Mouse (Mus musculus) intestine, embryonic 16.5 days (tissue): ENCODE results near the gene Adamts15. TPM values are rescaled to one million over a fixed set of nuclear protein-coding genes. Genes with fewer than 3 reads are reported as not detected.

ENCODE experiments used
- ATAC-seq: fragments of 200-750 bp; cut with Nextera tagmentation; 2 replicates; pipeline ENCODE4 v1.8.0; 2017; ENCODE audit warnings: moderate TSS enrichment, moderate library complexity
- H3K27ac ChIP-seq: fragments of 300-500 bp; sonication (generic); 2 replicates; pipeline ENCODE4 v1.5.1; 2014; ENCODE audit warnings: mild to moderate bottlenecking, low read length
- H3K27me3 ChIP-seq: fragments of 300-500 bp; sonication (generic); replicated peaks from 2 replicates; pipeline ENCODE4 v1.6.1; 2014; ENCODE audit warnings: low read length, control low read depth, mixed read lengths; ENCODE audit not compliant: control insufficient read depth, insufficient read depth
- H3K36me3 ChIP-seq: fragments of 300-500 bp; sonication (generic); 2 replicates; pipeline ENCODE4 v1.6.1; 2014; ENCODE audit warnings: low read length, control low read depth; ENCODE audit not compliant: control insufficient read depth, insufficient read depth
- H3K4me1 ChIP-seq: fragments of 300-500 bp; sonication (generic); 2 replicates; pipeline ENCODE4 v1.6.1; 2014; ENCODE audit warnings: low read length, control low read depth, mixed read lengths; ENCODE audit not compliant: control insufficient read depth, insufficient read depth
- H3K4me2 ChIP-seq: fragments of 300-500 bp; sonication (generic); 2 replicates; pipeline ENCODE4 v1.6.1; 2014; ENCODE audit warnings: low read depth, low read length, control low read depth
- H3K4me3 ChIP-seq: fragments of 300-500 bp; sonication (generic); 2 replicates; pipeline ENCODE4 v1.5.1; 2014; ENCODE audit warnings: mild to moderate bottlenecking, low read length
- H3K9ac ChIP-seq: fragments of 300-500 bp; sonication (generic); 2 replicates; pipeline ENCODE4 v1.6.1; 2014; ENCODE audit warnings: low read depth, low read length
- H3K9me3 ChIP-seq: fragments of 300-500 bp; sonication (generic); 2 replicates; pipeline ENCODE4 v1.6.1; 2016; ENCODE audit warnings: low read length, control low read depth; ENCODE audit not compliant: control insufficient read depth
- WGBS: fragments of 180-500 bp; shearing (Covaris S2); extraction: QIAGEN DNeasy Blood & Tissue Kit; methylation state at CpG from one replicate; pipeline ENCODE4 v1.1.7; 2014; 5-methylcytosine and 5-hydroxymethylcytosine counted together
- polyA plus RNA-seq: library from polyadenylated mRNA; unstranded; fragments of >200 nt; fragmentation: Nextera tagmentation; extraction: Ambion mirVana; gene quantifications from 2 replicates; pipeline ENCODE4 v1.2.1, GENCODE M21; 2015

Gene Adamts15
- polyA plus RNA-seq, result 3.8 TPM in 2 replicates

GRCm38 (mm10) chr9:30922197-30922894 lies at the start of gene Adamts15:
Gene Adamts15, minus strand, starts transcription at chr9:30922452.
- ATAC-seq, result peak; percentile 90
- peak within 1 kb of the TSS; percentile 62 for H3K9ac ChIP-seq
- H3K36me3 ChIP-seq, result no peaks in the 10 kb centered on the region
- H3K4me2 ChIP-seq, result peak within 1 kb of the TSS; percentile 94
- WGBS, result 1% methylated on average over 47 of the region's 47 CpGs
- H3K4me1 ChIP-seq, result peaks cover 13% of the 10 kb centered on the region; the same call in 1 of the 2 replicates
- peak within 1 kb of the TSS; percentile 61 for H3K4me3 ChIP-seq
- H3K27ac ChIP-seq, result peak within 1 kb of the TSS; percentile 18
- no peaks in the 10 kb centered on the region for H3K9me3 ChIP-seq
- peaks cover 33% of the 10 kb centered on the region for H3K27me3 ChIP-seq

- Histone ChIP-seq H3K4me1 (0 out of 2 replicates have a peak, but pooled peaks cover 4% of the 10 kb centered on the region), H3K27me3 (no peaks in the 10 kb centered on the region), H3K4me2 (no peak overlapping the region), H3K9me3 (no peaks in the 10 kb centered on the region), H3K9ac (no peak overlapping the region), H3K4me3 (no peak overlapping the region), H3K27ac (no peak overlapping the region), H3K36me3 (no peaks in the 10 kb centered on the region)
- no peak for ATAC-seq
- WGBS, result 52% methylated on average over 4 of the region's 4 CpGs
Observed at GRCm38 (mm10) chr9:30971967-30972366, 49.7 kb upstream of the Adamts15 start.

- Histone ChIP-seq H3K36me3 (no peaks in the 10 kb centered on the region), H3K4me3 (no peak overlapping the region), H3K4me1 (0 out of 2 replicates have a peak, but pooled peaks cover 6% of the 10 kb centered on the region), H3K27me3 (no peaks in the 10 kb centered on the region), H3K9me3 (no peaks in the 10 kb centered on the region), H3K9ac (no peak overlapping the region), H3K4me2 (no peak overlapping the region), H3K27ac (no peak overlapping the region)
- ATAC-seq, result no peak
- WGBS, result 51% methylated on average over 3 of the region's 3 CpGs
Observed at GRCm38 (mm10) chr9:30970001-30970400, 47.7 kb upstream of the Adamts15 start.

DNA sequence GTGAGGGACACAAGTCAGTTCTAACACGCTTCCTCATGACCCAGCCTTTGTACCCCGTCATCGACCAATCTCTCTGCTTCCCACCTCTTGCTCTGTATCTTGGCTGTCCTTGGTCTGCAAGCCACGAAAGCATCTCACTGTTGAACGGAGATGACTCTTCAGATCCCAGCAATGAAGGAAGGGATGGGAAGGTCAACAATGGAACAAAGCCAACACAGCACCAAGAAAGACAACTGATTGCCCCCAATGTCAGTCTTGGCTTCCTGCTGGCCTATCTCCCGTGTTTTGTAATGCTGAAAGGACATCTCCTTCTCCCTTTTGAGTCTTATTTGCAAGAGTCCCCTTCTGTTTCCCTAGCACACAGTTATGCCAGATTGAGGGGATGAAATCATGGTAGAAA lies 45.9 kb upstream of the Adamts15 start:
- Histone ChIP-seq H3K9ac (no peak overlapping the region), H3K4me2 (no peak overlapping the region), H3K9me3 (no peaks in the 10 kb centered on the region), H3K27ac (no peak overlapping the region), H3K27me3 (no peaks in the 10 kb centered on the region), H3K36me3 (no peaks in the 10 kb centered on the region), H3K4me3 (no peak overlapping the region), H3K4me1 (0 out of 2 replicates have a peak, but pooled peaks cover 6% of the 10 kb centered on the region)
- 82% methylated on average over 6 of the region's 6 CpGs for WGBS
- no peak for ATAC-seq

DNA sequence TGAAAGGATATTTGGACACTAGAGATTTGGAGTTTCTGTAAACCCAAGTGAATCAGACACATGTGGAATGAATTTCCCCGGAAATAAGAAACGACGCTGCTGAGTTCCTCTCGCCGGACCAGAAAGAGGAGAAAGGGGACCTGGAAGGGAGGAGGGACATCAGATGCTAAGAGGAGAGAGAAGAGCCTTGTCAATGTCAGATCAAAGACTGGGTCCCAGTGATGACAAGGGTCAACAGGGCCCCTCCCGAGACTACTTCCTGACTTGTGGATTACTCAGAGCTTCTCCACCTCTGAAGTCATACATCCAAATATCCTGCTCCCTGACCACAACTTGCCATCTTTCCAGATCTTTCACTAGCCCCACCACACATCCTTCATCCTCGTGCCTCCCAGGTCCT lies 44.6 kb upstream of the Adamts15 start:
- H3K36me3 ChIP-seq, result no peaks in the 10 kb centered on the region
- 0 out of 2 replicates have a peak, but pooled peaks cover 3% of the 10 kb centered on the region for H3K4me1 ChIP-seq
- H3K4me3 ChIP-seq, result no peak overlapping the region
- ATAC-seq, result no peak
- 46% methylated on average over 7 of the region's 7 CpGs for WGBS
- no peak overlapping the region for H3K27ac ChIP-seq
- H3K9ac ChIP-seq, result no peak overlapping the region
- no peaks in the 10 kb centered on the region for H3K27me3 ChIP-seq
- no peaks in the 10 kb centered on the region for H3K9me3 ChIP-seq
- no peak overlapping the region for H3K4me2 ChIP-seq

DNA sequence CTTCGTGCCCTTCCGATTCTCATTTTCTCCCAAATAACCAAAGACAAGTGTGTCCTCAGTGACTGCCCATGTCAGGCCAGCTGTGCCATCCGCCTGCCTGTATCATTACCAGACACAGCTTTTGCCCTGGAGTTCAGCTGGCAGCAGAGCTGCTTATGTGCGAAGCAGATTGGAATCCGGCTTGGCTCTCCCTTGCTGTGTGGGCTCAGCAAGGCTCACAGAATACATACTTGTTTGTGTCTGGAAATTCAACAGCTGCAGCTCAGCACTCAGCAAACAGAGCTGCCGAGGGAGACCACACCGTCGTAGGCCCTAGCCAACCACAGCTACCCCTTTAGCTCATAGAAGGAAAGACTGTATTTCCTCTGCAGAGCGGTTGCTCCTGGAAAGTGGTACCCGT lies 42.4 kb upstream of the Adamts15 start:
- Histone ChIP-seq H3K27me3 (no peaks in the 10 kb centered on the region), H3K9ac (no peak overlapping the region), H3K27ac (peak overlapping the region; percentile 45), H3K9me3 (no peaks in the 10 kb centered on the region), H3K36me3 (no peaks in the 10 kb centered on the region), H3K4me2 (no peak overlapping the region), H3K4me3 (no peak overlapping the region), H3K4me1 (0 out of 2 replicates have a peak, but pooled peaks cover 2% of the 10 kb centered on the region)
- WGBS, result 44% methylated on average over 10 of the region's 10 CpGs
- ATAC-seq, result peak; percentile 83

- no peak overlapping the region for H3K4me3 ChIP-seq
- no peaks in the 10 kb centered on the region for H3K36me3 ChIP-seq
- WGBS, result 80% methylated on average over 4 of the region's 4 CpGs
- no peaks in the 10 kb centered on the region for H3K27me3 ChIP-seq
- H3K9ac ChIP-seq, result no peak overlapping the region
- 0 out of 2 replicates have a peak, but pooled peaks cover 2% of the 10 kb centered on the region for H3K4me1 ChIP-seq
- H3K27ac ChIP-seq, result no peak overlapping the region
- ATAC-seq, result no peak
- no peak overlapping the region for H3K4me2 ChIP-seq
- no peaks in the 10 kb centered on the region for H3K9me3 ChIP-seq
Observed at GRCm38 (mm10) chr9:30963780-30964179, 41.5 kb upstream of the Adamts15 start.

- H3K9ac ChIP-seq, result no peak overlapping the region
- no peak overlapping the region for H3K4me3 ChIP-seq
- H3K4me1 ChIP-seq, result peaks cover 10% of the 10 kb centered on the region; the same call in 1 of the 2 replicates
- H3K36me3 ChIP-seq, result no peaks in the 10 kb centered on the region
- no peak overlapping the region for H3K4me2 ChIP-seq
- no peak overlapping the region for H3K27ac ChIP-seq
- 92% methylated on average over 9 of the region's 9 CpGs for WGBS
- no peaks in the 10 kb centered on the region for H3K27me3 ChIP-seq
- no peaks in the 10 kb centered on the region for H3K9me3 ChIP-seq
- no peak for ATAC-seq
Observed at GRCm38 (mm10) chr9:30955246-30955645, 33.0 kb upstream of the Adamts15 start.

DNA sequence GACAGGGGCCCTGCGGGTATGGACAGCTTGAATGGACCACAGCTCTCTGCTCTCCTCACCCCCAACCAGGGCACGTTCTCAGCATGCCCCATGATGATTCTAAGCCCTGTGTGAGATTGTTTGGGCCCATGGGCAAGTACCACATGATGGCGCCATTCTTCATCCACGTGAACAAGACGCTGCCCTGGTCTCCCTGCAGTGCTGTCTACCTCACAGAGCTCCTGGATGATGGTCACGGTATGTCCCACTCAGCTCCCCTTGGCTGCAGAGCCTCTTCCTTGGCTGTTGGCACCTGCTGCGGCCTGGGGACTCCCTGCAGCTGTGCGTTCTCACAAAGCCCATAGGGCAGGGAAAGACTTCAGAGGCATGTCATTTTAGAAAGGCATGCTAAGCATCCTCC lies 31.0 kb upstream of the Adamts15 start:
- Histone ChIP-seq H3K27ac (no peak overlapping the region), H3K4me3 (no peak overlapping the region), H3K36me3 (no peaks in the 10 kb centered on the region), H3K4me1 (peaks cover 17% of the 10 kb centered on the region; the same call in 1 of the 2 replicates), H3K4me2 (no peak overlapping the region), H3K9me3 (no peaks in the 10 kb centered on the region), H3K27me3 (no peaks in the 10 kb centered on the region), H3K9ac (no peak overlapping the region)
- WGBS, result 53% methylated on average over 8 of the region's 8 CpGs
- no peak for ATAC-seq
